ENCODE assay signal across 10 mouse cellular contexts in genomic region chr1:169485408-169485885, GRCm38 (mm10). TPM values are rescaled to one million over a fixed set of nuclear protein-coding genes. Genes with fewer than 3 reads are reported as not detected.
A peak's percentile ranks its signal among the peaks of the same experiment; 100 is the strongest.
DNase-seq lines count a peak whose midpoint lies in the region; ATAC-seq and TF ChIP-seq lines count a peak whose summit lies in the region.
"Had no signal": no experiment of that assay in that cellular context is flagged by ENCODE, and none has a peak within 500 bp of the region (broad histone marks: within the 10 kb centered on the region; RNA-seq: fewer than 3 reads in every experiment).

No protein-coding gene starts in this region.

- TF ChIP-seq CTCF in stomach, postnatal 0 days (IDR thresholded peaks at IDR 0.05; ENCODE audit: low read depth): no peak

- no peak overlapping the region for H3K27ac ChIP-seq in midbrain, embryonic 13.5 days
- H3K27ac ChIP-seq in midbrain, embryonic 11.5 days (ENCODE audit: low read depth, low read length): no peak overlapping the region
- no peak overlapping the region for H3K27ac ChIP-seq in embryonic facial prominence, embryonic 15.5 days (replicated peaks)
- H3K27ac ChIP-seq in stomach, postnatal 0 days (replicated peaks): no peak overlapping the region
- H3K27ac ChIP-seq: heart, adult 2 months had no signal

- no peaks in the 10 kb centered on the region for H3K36me3 ChIP-seq in midbrain, embryonic 13.5 days
- no peaks in the 10 kb centered on the region for H3K36me3 ChIP-seq in midbrain, embryonic 11.5 days (ENCODE audit: control insufficient read depth, insufficient read depth, low read length)
- no peaks in the 10 kb centered on the region for H3K36me3 ChIP-seq in embryonic facial prominence, embryonic 15.5 days
- H3K36me3 ChIP-seq in stomach, postnatal 0 days (ENCODE audit: control insufficient read depth, insufficient read depth, low read length): no peaks in the 10 kb centered on the region
- H3K36me3 ChIP-seq: G1E had no signal

- H3K4me1 ChIP-seq in midbrain, embryonic 13.5 days (replicated peaks): peaks cover 9% of the 10 kb centered on the region; the same call in 1 of the 2 replicates
- H3K4me1 ChIP-seq in midbrain, embryonic 11.5 days (ENCODE audit: control insufficient read depth, insufficient read depth, low read length): peaks cover 4% of the 10 kb centered on the region; the same call in 1 of the 2 replicates
- H3K4me1 ChIP-seq in embryonic facial prominence, embryonic 15.5 days: 0 out of 2 replicates have a peak, but pooled peaks cover 6% of the 10 kb centered on the region
- no peaks in the 10 kb centered on the region for H3K4me1 ChIP-seq in stomach, postnatal 0 days (replicated peaks; ENCODE audit: control insufficient read depth, insufficient read depth)

- H3K9me3 ChIP-seq in midbrain, embryonic 13.5 days: no peaks in the 10 kb centered on the region
- H3K9me3 ChIP-seq in midbrain, embryonic 11.5 days (ENCODE audit: control insufficient read depth, low read length): no peaks in the 10 kb centered on the region
- H3K9me3 ChIP-seq in embryonic facial prominence, embryonic 15.5 days (replicated peaks): no peaks in the 10 kb centered on the region
- H3K9me3 ChIP-seq in stomach, postnatal 0 days (ENCODE audit: control insufficient read depth, low read length): no peaks in the 10 kb centered on the region
- H3K9me3 ChIP-seq: G1E had no signal

- H3K27me3 ChIP-seq in midbrain, embryonic 13.5 days: no peaks in the 10 kb centered on the region
- no peaks in the 10 kb centered on the region for H3K27me3 ChIP-seq in midbrain, embryonic 11.5 days (ENCODE audit: control insufficient read depth, insufficient read depth, low read length)
- no peaks in the 10 kb centered on the region for H3K27me3 ChIP-seq in embryonic facial prominence, embryonic 15.5 days
- no peaks in the 10 kb centered on the region for H3K27me3 ChIP-seq in stomach, postnatal 0 days (ENCODE audit: control insufficient read depth, insufficient read depth, low read length)

- H3K4me3 ChIP-seq in midbrain, embryonic 13.5 days (replicated peaks): no peak overlapping the region
- no peak overlapping the region for H3K4me3 ChIP-seq in midbrain, embryonic 11.5 days (ENCODE audit: low read depth, low read length)
- no peak overlapping the region for H3K4me3 ChIP-seq in embryonic facial prominence, embryonic 15.5 days (replicated peaks)
- H3K4me3 ChIP-seq in stomach, postnatal 0 days (ENCODE audit: low read depth, low read length): no peak overlapping the region
- H3K4me3 ChIP-seq: heart, adult 2 months had no signal

- H3K9ac ChIP-seq in midbrain, embryonic 13.5 days (replicated peaks): no peak overlapping the region
- no peak overlapping the region for H3K9ac ChIP-seq in midbrain, embryonic 11.5 days (ENCODE audit: low read length)
- no peak overlapping the region for H3K9ac ChIP-seq in embryonic facial prominence, embryonic 15.5 days
- no peak overlapping the region for H3K9ac ChIP-seq in stomach, postnatal 0 days (ENCODE audit: low read length)

- no peak for DNase-seq in midbrain, embryonic 11.5 days (ENCODE audit: low spot score, missing footprints)
- DNase-seq in layer of hippocampus, postnatal 14 days (ENCODE audit: low spot score in 2 of 2): peak; percentile 69 to 89
- no peak for DNase-seq in stomach, postnatal 0 days (ENCODE audit: low spot score)
- no peak for DNase-seq in gastrocnemius, adult 8-10 months (ENCODE audit: low spot score in 2 of 2)
- DNase-seq in kidney, postnatal 14 days: no peak
- no peak for DNase-seq in thymus, postnatal 25 days
- DNase-seq: heart, adult 2 months had no signal

- no peak overlapping the region for H3K4me2 ChIP-seq in midbrain, embryonic 13.5 days (replicated peaks)
- H3K4me2 ChIP-seq in midbrain, embryonic 11.5 days: no peak overlapping the region
- H3K4me2 ChIP-seq in embryonic facial prominence, embryonic 15.5 days (replicated peaks): no peak overlapping the region
- no peak overlapping the region for H3K4me2 ChIP-seq in stomach, postnatal 0 days (replicated peaks; ENCODE audit: low read depth)

- WGBS in midbrain, embryonic 13.5 days: 44% methylated on average over 6 of the region's 6 CpGs
- 71% methylated on average over 6 of the region's 6 CpGs for WGBS in midbrain, embryonic 11.5 days
- WGBS in embryonic facial prominence, embryonic 15.5 days: 50% methylated on average over 6 of the region's 6 CpGs
- 45% methylated on average over 6 of the region's 6 CpGs for WGBS in stomach, postnatal 0 days

- no peak for TF ChIP-seq EP300 in stomach, postnatal 0 days (optimal IDR thresholded peaks at IDR 0.05)

- peak; percentile 60 for ATAC-seq in midbrain, embryonic 13.5 days
- no peak for ATAC-seq in midbrain, embryonic 11.5 days (ENCODE audit: low FRiP score)
- peak; percentile 34; the same call in 1 of the 2 replicates for ATAC-seq in embryonic facial prominence, embryonic 15.5 days (ENCODE audit: insufficient number of reproducible peaks, low FRiP score, low TSS enrichment, low read depth)
- ATAC-seq in stomach, postnatal 0 days (ENCODE audit: low FRiP score, low TSS enrichment): peak; percentile 66; the same call in 1 of the 2 replicates

RNA-seq across cellular contexts. Expression of gene Nuf2, which starts 45.8 kb away (rescaled TPM):
- polyA plus RNA-seq in midbrain, embryonic 13.5 days (2015; fragmentation: Nextera tagmentation; extraction: Ambion mirVana): 29.8 and 34.1 TPM in 2 replicates
- polyA plus RNA-seq in midbrain, embryonic 11.5 days (2014; fragmentation: Nextera tagmentation; extraction: Ambion mirVana): 100 and 107 TPM in 2 replicates
- 40.5 and 41.4 TPM in 2 replicates for polyA plus RNA-seq in embryonic facial prominence, embryonic 15.5 days (2015; fragmentation: Nextera tagmentation; extraction: Ambion mirVana)
- total RNA-seq in layer of hippocampus, postnatal 14 days (2021): 1 to 10 TPM; 4.1 to 6.2 TPM
- polyA plus RNA-seq in stomach, postnatal 0 days (2015; fragmentation: Nextera tagmentation; extraction: Ambion mirVana): 10.7 and 14.0 TPM in 2 replicates
- total RNA-seq in gastrocnemius, adult 8-10 months (2022): under 1 TPM in 1 of 4 experiments, not detected in 3; 0.24 TPM

Comparison
In these comparisons a context has a peak if more than half of its experiments do, and no peak if none do; other contexts are left out.
1. DNase-seq: peak in layer of hippocampus, postnatal 14 days (2 of 2); none in midbrain, embryonic 11.5 days (single experiment), stomach, postnatal 0 days (single experiment), gastrocnemius, adult 8-10 months (0 of 2), kidney, postnatal 14 days (single experiment) and thymus, postnatal 25 days (single experiment).